Mouse (Mus musculus) E14TG2a.4 (cell line): ENCODE measurements at regions not wholly inside any gene's neighbourhood (a gene's known extent, or its start where the extent isn't known, plus 50 kb on each side); places are given as distances from the start of the nearest gene placed in this dataset.

ENCODE experiments used
- CTCF ChIP-seq: conservative IDR thresholded peaks from 2 replicates; pipeline ENCODE4 v1.5.1; 2014; ENCODE audit warnings: low read length
- NANOG ChIP-seq: IDR thresholded peaks from 2 replicates; pipeline ENCODE4 v1.6.1; 2014; ENCODE audit warnings: borderline replicate concordance, low read length, mixed read lengths

DNA sequence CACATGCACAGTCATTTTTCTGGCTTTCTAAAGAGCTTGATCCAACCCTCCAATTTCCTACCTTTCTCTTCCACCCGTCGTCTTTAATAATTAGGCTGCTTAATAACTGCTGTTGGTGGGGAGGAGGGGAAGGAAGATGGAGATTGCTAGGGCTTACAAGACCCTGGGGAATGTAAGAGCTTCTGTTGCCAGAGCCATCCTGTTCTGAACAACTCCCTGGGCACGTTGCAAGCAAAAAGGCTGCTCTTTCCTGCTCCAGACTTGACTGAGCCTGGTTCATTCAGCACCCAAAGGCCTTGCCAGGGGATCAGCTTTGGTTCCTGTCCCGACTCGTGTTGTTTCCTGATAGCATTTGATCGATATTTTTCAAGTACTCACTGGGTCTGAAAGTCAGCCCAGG lies 82.3 kb upstream of the Fut8 start:
- no peak for TF ChIP-seq CTCF
- TF ChIP-seq NANOG = no peak
